Mouse (Mus musculus): Measurements from ENCODE around the gene Gm45799.

DNA sequence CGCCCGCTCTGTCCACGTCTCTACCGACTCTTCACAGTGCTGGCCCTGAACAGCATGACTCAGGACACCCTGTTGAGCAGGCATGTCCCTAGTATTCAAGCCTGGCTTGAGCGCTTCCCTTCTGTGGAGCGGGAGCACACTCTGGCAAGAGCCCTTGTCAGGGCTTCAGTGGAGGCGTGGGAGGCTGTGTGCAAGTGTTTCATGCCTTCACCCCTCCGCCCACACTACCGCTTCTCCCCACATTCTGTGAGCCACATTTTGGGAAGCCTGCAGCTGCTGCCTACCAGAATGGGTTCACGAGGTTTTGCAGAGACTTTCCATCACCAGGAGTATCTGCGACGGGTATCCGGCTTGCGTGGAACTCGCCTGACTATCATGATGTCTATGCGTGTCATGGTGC lies 62.8 kb downstream of the Gm45799 start:
- no peak for TF ChIP-seq CTCF (IDR thresholded peaks at IDR 0.05; ENCODE audit: extremely low read depth, insufficient read depth, low read length)
- no peak for TF ChIP-seq POLR2A (IDR thresholded peaks at IDR 0.05; ENCODE audit: extremely low read depth, insufficient read depth, low read length)
